Mouse (Mus musculus): Measurements from ENCODE around the gene S1pr3. TPM values are rescaled to one million over a fixed set of nuclear protein-coding genes. Genes with fewer than 3 reads are reported as not detected.
A peak's percentile ranks its signal among the peaks of the same experiment; 100 is the strongest.

Gene S1pr3
- polyA plus RNA-seq, 1 experiment from 2014 or later = 30.5 TPM

DNA sequence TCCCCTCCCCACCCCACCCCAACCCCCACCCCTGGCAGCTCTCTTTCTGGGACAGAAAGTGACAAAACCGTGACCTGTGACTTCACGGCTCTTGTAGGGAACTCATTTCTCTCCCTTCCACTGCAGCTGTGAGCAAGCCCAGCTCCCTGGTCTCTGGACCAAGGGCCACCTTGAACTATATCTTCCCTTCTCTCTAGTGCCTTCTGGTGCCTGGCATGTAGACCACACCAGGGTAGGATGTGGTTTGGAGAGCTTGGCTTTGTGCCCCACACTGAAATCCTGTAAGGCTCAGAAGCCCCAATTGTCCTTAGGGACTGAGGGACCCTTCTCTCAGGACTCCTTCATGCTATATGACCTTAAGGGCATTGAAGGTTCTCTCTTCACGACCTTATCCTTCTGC, 24.9 kb downstream of the S1pr3 start:
- Histone ChIP-seq H3K27me3 (ENCODE audit: insufficient read depth, poor library complexity, severe bottlenecking) (no peaks in the 10 kb centered on the region), H3K36me3 (no peaks in the 10 kb centered on the region), H3K27ac (no peak overlapping the region), H3K4me3 (no peak overlapping the region), H3K9me3 (no peaks in the 10 kb centered on the region), H3K4me1 (peaks cover 4% of the 10 kb centered on the region; the same call in 1 of the 2 replicates)
- WGBS = 45% methylated on average over 3 of the region's 3 CpGs
- DNase-seq (ENCODE audit: low spot score) = peak; percentile 52

DNA sequence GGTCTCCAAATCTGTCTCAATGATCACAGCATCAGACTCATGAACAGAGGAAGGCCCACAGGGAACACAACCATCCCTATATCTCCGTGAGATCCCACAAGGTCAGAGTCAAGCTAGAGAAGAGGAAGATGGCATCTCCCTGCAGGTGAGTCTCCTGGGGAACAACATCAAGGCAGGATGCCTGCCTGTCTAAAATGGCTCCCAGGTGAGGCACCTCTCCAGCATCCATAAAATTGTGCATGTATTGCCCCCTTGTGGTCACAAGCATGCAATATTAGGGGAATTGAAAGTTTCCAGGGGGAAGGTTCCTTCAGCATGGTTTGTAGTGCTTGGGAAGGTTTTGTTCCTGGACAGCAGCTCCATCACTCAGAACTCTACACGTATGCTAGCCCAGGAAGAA, 26.0 kb downstream of the S1pr3 start:
- WGBS = 55% methylated on average over 2 of the region's 2 CpGs
- Histone ChIP-seq H3K27me3 (ENCODE audit: insufficient read depth, poor library complexity, severe bottlenecking) (no peaks in the 10 kb centered on the region), H3K27ac (no peak overlapping the region), H3K4me3 (no peak overlapping the region), H3K9me3 (no peaks in the 10 kb centered on the region), H3K36me3 (no peaks in the 10 kb centered on the region), H3K4me1 (peaks cover 4% of the 10 kb centered on the region; the same call in 1 of the 2 replicates)
- DNase-seq (ENCODE audit: low spot score) = no peak

DNA sequence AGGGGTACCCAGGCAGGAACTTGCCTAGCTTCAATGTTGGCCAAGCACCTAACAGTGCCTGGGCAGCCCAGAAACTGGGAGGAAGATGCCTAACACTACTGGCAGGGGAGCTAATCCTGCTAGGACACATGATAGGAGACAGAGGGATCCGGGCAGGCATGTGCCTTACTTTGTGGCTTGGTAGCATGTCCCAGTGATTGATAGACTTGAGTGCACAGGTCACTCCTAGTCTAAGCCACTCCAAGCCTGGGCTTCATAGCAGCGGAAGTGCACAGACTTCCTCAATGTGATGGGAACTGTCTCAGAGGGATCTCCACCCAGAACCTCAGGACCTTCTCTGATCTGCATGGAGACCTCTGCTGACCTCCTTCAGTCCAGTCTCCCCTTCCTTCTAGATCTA, 26.7 kb downstream of the S1pr3 start:
- Histone ChIP-seq H3K27ac (no peak overlapping the region), H3K36me3 (no peaks in the 10 kb centered on the region), H3K4me3 (no peak overlapping the region), H3K9me3 (no peaks in the 10 kb centered on the region), H3K27me3 (ENCODE audit: insufficient read depth, poor library complexity, severe bottlenecking) (no peaks in the 10 kb centered on the region), H3K4me1 (peaks cover 4% of the 10 kb centered on the region; the same call in 1 of the 2 replicates)
- 66% methylated on average over 2 of the region's 2 CpGs for WGBS
- no peak for DNase-seq (ENCODE audit: low spot score)

DNA sequence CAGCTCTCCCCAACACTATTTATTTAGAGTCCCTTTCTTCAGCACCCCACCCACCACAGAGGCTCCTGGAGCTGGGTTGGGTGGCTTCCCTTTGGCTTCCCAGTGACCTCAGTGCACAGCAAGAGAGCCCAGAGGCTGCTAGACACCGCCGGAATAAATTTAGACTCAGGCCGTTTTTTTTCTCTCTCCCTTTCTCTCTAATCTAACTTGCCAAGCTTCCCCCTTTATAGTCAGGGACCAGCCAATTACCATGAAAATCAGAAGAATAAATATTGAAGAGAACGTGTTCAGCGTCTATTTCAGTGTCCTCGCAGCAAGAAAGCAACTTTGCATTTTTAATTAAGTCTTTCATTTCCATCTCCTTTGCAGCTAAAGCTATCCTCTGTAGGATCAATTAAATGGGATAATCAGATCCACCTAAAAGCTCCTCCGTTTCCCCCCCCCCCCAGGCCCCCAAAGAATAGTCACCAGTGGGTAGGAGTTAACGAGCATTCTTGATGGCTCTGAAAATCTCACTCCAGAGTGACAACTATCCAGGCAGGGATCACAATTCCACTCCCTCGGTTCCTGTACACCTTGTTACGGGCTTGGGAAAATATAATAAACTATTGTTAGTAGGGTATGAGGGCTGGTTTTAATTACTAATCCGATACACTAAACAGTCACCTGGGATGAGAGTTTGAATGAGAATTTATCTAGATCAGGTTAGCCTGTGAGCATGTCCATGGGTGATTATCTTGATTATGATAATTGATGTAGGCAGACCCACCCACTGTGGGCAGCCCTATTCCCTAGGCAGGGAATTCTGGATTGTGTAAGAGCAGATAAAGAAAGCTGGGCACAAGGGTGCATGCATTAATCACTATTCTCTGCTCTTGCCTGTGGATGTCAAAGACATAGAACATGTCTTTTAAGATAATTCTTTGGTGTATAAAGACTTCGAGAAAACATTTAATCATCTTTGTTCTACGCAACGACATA, 29.0 kb downstream of the S1pr3 start:
- H3K9me3 ChIP-seq = no peaks in the 10 kb centered on the region
- no peaks in the 10 kb centered on the region for H3K36me3 ChIP-seq
- H3K27me3 ChIP-seq (ENCODE audit: insufficient read depth, poor library complexity, severe bottlenecking) = no peaks in the 10 kb centered on the region
- H3K4me1 ChIP-seq = peaks cover 4% of the 10 kb centered on the region; the same call in 1 of the 2 replicates
- DNase-seq (ENCODE audit: low spot score) = no peak
- no peak overlapping the region for H3K27ac ChIP-seq
- WGBS = 77% methylated on average over 14 of the region's 14 CpGs
- no peak overlapping the region for H3K4me3 ChIP-seq

DNA sequence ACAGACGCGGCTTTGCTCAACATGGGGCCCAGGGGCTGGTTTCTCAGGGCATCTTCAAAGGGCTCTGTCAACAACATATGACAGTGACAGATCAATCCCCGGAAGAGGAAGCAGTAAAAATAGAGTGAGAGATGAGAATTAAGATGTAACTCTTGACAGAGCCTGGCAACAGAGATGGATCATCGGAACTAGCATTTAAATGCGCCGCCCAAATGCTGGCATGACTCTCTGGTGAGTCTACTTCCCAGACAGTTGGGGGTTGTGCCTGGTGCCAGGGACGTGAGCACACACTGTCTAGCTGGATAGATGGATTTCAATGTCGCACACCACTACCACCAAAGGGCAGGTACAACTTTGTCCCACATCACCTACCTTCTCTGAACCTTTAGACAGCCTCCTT, 34.5 kb downstream of the S1pr3 start:
- no peaks in the 10 kb centered on the region for H3K36me3 ChIP-seq
- 86% methylated on average over 8 of the region's 8 CpGs for WGBS
- H3K4me3 ChIP-seq = no peak overlapping the region
- H3K9me3 ChIP-seq = no peaks in the 10 kb centered on the region
- no peaks in the 10 kb centered on the region for H3K27me3 ChIP-seq (ENCODE audit: insufficient read depth, poor library complexity, severe bottlenecking)
- DNase-seq (ENCODE audit: low spot score) = no peak
- H3K27ac ChIP-seq = no peak overlapping the region
- H3K4me1 ChIP-seq = no peaks in the 10 kb centered on the region

DNA sequence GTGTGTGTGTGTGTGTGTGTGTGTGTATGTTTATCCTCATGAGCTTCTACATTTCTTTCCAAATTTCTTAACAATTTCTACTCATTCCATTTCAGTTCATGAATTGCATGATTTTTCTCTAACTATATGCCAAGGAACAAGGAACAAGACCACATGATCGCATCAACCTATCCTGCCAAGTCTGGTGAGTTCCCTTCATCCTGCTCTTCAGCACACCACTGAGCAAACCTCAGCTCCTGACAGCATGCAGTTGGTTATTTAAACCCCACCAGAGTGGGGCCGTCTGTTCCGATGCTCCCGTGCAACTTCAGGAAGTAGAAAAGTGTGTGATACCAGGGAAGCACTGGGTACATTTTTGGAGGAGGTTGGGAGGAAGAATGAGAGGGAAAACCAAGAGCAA, 38.1 kb downstream of the S1pr3 start:
- Histone ChIP-seq H3K36me3 (no peaks in the 10 kb centered on the region), H3K4me1 (no peaks in the 10 kb centered on the region), H3K27me3 (ENCODE audit: insufficient read depth, poor library complexity, severe bottlenecking) (no peaks in the 10 kb centered on the region), H3K4me3 (no peak overlapping the region), H3K27ac (no peak overlapping the region), H3K9me3 (no peaks in the 10 kb centered on the region)
- DNase-seq (ENCODE audit: low spot score) = no peak
- WGBS = 71% methylated on average over 4 of the region's 4 CpGs

DNA sequence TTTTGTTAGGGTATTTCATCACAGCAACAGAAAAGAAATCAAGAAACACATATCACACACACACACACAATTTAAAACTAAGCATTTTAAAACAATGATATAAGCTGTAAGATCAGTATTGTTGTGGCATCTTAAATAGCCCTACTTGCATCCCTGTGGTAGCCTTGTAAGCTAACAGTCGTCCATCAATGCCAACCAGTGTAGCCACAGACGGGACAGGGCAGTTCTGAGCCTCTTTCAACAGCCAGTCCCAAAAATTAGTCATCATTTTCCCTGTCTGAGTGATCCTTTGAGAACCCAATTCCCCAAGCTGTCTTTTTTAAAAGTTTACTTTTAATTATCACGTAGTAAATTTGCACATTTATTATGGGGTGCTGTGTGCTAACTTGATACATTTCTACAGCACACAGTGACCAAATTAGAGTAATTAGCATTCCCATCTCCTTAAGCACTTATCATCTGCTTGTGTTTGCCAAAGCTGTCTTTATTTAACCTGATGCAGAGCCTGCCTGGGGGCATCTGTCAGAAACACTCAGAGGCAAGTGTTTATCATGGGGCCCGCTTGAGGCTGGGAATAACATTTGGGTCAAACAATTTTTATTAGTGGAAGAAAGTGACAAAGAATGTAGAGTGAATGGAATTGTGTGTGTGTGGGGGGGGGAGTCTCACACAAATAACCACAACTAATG, 47.9 kb downstream of the S1pr3 start:
- H3K4me3 ChIP-seq = no peak overlapping the region
- no peaks in the 10 kb centered on the region for H3K27me3 ChIP-seq (ENCODE audit: insufficient read depth, poor library complexity, severe bottlenecking)
- no peaks in the 10 kb centered on the region for H3K4me1 ChIP-seq
- H3K27ac ChIP-seq = no peak overlapping the region
- 34% methylated on average over 4 of the region's 4 CpGs for WGBS
- no peak for DNase-seq (ENCODE audit: low spot score)
- no peaks in the 10 kb centered on the region for H3K36me3 ChIP-seq
- no peaks in the 10 kb centered on the region for H3K9me3 ChIP-seq

DNA sequence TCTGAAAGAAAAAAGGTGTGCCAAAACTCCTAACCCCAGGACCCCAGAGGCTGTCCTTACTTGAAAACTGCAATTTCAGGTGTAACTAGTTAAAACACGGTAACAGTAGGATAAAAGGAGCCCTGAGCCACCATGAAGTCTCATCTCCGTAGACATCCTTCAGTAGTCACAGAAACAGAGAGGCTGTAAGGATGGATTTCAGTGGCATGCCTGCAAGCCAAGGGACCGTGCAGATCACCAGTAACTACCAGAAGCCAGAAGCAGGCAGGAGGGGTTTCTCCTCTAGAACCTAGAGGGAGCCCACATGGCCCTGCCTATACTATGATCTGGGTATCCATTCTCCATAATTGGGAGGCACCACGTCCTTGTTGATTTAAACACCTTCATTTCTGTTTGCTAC, 55.9 kb downstream of the S1pr3 start:
- DNase-seq (ENCODE audit: low spot score) = no peak
- no peak overlapping the region for H3K4me3 ChIP-seq
- no peak overlapping the region for H3K27ac ChIP-seq
- H3K4me1 ChIP-seq = no peaks in the 10 kb centered on the region
- H3K27me3 ChIP-seq (ENCODE audit: insufficient read depth, poor library complexity, severe bottlenecking) = no peaks in the 10 kb centered on the region
- H3K36me3 ChIP-seq = no peaks in the 10 kb centered on the region
- 75% methylated on average over 4 of the region's 4 CpGs for WGBS
- H3K9me3 ChIP-seq = no peaks in the 10 kb centered on the region

DNA sequence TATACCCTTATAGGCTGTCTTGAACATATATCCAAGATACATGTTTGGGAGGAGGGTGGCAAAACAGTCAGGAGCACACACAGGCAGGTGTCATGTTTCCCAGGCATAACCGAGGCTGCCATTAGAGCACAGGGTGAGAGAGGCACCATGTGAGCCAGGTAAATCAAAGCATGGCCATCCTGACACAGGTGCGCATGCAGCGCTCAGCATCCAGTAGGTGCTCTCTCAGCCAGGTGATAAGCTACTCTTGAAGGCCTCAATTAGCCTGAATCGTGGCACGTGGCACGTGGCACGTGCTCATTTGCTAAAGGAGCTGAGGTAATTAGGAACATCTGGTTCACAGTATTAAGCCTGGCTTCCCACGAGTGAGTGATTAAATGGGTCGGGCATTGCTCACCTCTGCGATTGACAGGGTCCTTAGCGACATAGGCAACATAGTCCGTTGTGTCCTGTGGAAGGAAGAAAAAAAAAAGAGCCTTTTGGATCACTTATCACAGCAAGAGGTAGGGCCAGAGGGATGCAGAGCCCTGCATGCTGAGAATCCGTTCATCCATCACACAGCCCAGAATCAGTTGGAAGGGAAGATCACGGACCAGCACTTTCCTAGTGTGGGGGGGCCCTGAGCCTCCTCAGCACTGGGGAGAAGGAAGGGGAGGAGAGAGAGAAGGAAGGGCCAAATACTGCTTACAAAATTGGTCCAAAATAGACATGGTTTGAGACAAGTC, 57.8 kb downstream of the S1pr3 start:
- DNase-seq (ENCODE audit: low spot score) = no peak
- no peak overlapping the region for H3K4me3 ChIP-seq
- H3K27ac ChIP-seq = no peak overlapping the region
- 71% methylated on average over 14 of the region's 14 CpGs for WGBS
- no peaks in the 10 kb centered on the region for H3K27me3 ChIP-seq (ENCODE audit: insufficient read depth, poor library complexity, severe bottlenecking)
- H3K4me1 ChIP-seq = no peaks in the 10 kb centered on the region
- no peaks in the 10 kb centered on the region for H3K9me3 ChIP-seq
- H3K36me3 ChIP-seq = no peaks in the 10 kb centered on the region

DNA sequence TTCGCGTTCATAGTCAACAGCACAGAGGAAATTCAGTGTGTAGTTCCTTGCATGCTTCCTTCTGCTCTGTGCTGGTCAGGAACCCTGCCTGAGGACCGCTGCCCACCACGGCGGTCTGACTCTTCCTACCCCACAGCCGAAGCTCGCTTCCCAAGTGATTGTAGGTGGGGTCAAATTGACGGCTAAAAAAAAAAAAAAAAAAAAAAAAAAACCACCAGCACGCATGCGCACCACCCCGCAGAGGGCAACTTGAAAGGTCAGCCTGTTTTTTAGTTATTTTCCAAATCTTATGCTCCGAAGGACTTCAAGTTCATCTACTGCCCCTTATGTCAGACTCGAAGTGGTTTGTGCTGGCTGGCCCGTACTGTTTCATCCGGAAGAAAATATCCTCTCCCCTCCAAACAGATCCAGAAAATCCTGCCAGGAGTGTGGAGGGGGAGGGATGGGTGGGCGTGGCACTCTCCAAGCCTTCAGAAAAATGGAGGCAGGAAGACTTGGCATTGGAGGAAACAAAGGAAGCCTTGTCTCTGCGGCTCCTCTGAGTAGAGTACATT, 60.3 kb downstream of the S1pr3 start:
- no peak for DNase-seq (ENCODE audit: low spot score)
- H3K36me3 ChIP-seq = no peaks in the 10 kb centered on the region
- 71% methylated on average over 17 of the region's 17 CpGs for WGBS

More for the DNA sequence above, 60.3 kb downstream of the S1pr3 start:
- no peak overlapping the region for H3K27ac ChIP-seq
- no peaks in the 10 kb centered on the region for H3K9me3 ChIP-seq
- H3K4me1 ChIP-seq = no peaks in the 10 kb centered on the region
- H3K27me3 ChIP-seq (ENCODE audit: insufficient read depth, poor library complexity, severe bottlenecking) = no peaks in the 10 kb centered on the region
- H3K4me3 ChIP-seq = no peak overlapping the region

Measured in heart, embryonic 10.5 days (tissue).